Mouse (Mus musculus): ENCODE data around the gene Insl5. TPM values are rescaled to one million over a fixed set of nuclear protein-coding genes. Genes with fewer than 3 reads are reported as not detected.

The Insl5 gene
- polyA plus RNA-seq (2017; shearing (Covaris generic)), result not detected

GRCm38 (mm10) chr4:103026621-103027020, at the start of gene Insl5:
Gene Insl5, minus strand, starts transcription at chr4:103026842.

DNA sequence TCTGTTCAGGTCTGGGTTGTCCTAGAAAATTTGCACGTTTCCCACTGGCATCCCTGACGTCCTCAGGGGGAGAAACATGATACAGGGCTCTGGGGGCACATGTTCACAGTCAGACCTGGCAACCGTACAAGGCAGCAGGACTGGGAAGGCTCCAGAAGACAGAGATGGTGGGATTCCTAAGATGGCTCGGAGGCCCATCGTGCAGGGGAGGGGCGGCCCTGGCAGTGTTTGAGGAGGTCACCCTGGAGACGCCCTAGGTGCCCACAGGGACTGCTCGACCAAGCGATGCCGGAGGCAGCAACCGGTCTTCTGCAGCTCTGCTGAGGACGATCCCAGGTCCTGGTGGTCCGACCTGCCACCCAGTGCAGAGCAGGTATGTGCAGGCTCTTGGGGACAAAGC, 48.2 kb downstream of the Insl5 start, which contains the start of gene Tctex1d1:
TSS of gene Tctex1d1 (plus strand) at position 167 of the 400 bp plus-strand sequence.

Other genes with a start within 250 kb of the Insl5 start
- not detected for gene Tctex1d1, start 48.2 kb downstream of the Insl5 start, polyA plus RNA-seq (2017; shearing (Covaris generic))
- gene Mier1, start 87.5 kb upstream of the Insl5 start, polyA plus RNA-seq (2017; shearing (Covaris generic)), result 75.3 TPM
- gene Wdr78, start 87.7 kb upstream of the Insl5 start, polyA plus RNA-seq (2017; shearing (Covaris generic)), result 0.50 TPM
- gene Slc35d1, start 188.3 kb upstream of the Insl5 start, polyA plus RNA-seq (2017; shearing (Covaris generic)), result 37.1 TPM